Mouse (Mus musculus) layer of hippocampus, adult 18-20 months (tissue): ENCODE results near the gene Rpf1. TPM values are rescaled to one million over a fixed set of nuclear protein-coding genes. Genes with fewer than 3 reads are reported as not detected.

Experiments
- DNase-seq, 2 experiments: peaks; one replicate each; pipeline ENCODE4 v3.0.0; 2022; ENCODE audit warnings: low spot score in 2 of 2
- total RNA-seq, 2 experiments: library from RNA; stranded (reverse); gene quantifications; 2 replicates each; pipeline ENCODE4 v1.2.3; 2021

Rpf1 gene
- total RNA-seq, 2 experiments from 2014 or later, result 16.7 to 18.7 TPM

DNA sequence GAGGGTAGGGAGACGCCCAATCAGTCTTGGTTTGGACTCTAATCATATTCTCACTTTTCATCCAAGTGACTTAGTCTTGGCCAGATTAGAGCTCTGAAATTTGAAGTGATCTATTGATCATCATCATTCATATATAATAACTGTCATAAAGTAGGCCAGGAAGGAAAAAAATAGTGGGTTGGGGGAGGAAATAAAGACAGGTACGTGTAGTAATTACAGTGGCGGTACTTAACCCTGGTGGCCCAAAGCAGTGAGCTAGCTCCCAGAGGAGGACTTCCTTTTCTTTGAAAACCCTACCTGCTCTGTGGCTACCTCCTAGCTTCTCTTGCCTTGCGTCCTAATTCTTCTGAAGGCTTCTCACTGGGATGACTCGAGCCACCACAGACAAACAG, 20.4 kb downstream of the Rpf1 start:
- no peak for DNase-seq

DNA sequence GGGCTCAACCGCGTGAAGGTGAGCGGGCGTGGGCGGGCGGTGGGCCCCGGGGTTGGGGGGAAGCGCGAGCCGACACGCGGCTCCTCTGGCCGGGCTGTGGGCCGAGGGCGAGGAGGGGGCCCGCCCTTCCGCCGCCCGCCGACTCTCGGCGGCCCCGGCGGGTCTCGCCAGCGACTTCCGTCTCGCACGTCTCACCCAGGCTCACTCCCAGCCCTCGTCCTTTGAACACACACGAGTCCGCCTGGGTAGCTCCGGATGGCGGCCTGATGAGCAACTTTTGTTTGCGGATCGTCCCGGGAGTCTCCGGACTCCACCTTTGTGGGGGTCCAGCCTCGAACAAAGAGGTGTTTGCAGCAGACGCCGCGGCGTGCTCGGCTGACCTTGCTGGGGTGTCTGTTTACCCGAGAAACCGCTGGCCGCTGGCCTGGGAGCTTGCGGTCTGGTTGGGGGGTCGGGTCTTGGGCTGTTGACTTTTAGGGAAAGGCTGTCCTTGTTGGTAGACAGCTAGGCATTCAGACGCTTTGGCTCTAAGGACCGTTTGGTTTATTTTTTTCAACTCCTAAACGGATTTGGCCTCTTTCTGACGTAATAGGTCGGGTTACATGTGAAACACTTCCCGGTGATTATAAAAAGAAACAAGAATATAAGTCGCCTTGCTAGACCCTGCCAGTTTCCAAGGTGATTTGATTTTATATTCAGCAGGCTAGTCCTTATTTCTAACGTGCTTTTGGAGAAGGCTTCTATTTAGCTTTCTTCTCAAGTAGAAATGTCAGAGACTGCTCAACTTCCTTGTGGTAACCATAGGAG, 21.0 kb downstream of the Rpf1 start:
- DNase-seq, result peak in 1 of 2 experiments; percentile 19

DNA sequence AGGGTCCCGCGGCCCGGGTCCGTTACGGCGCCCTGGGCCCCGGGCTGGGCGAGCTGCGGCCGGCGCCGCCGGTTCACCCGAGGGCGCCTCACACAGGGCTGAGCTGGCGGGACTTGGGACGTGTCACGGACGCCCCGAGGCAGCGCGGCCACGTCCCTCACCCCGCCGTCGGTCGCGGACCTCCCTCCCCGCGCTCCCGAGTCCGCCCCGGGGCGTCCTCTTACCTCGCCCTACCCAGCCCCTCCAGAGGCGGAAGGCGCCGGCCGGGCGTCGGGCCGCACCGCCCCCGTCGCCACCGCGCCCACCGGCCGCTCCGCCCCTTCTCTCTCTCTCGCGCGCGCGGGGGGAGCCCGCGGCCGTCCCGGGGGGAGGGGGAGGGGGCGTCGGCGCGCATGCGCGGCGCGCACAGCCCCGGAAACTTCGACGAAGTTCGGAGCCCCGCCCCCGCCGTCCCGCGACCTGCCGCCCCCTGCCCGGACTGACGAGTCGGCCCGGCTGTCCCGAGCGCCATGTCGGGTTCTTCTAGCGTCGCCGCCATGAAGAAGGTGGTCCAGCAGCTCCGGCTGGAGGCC, 21.7 kb downstream of the Rpf1 start, which contains the start of the genes Spata1 and Gng5:
Spata1 (minus strand) TSS at position 323 of the 572 bp plus-strand sequence.
Gng5 (plus strand) TSS at position 377 of the 572 bp plus-strand sequence.
- peak; percentile 30 to 57 for DNase-seq

DNA sequence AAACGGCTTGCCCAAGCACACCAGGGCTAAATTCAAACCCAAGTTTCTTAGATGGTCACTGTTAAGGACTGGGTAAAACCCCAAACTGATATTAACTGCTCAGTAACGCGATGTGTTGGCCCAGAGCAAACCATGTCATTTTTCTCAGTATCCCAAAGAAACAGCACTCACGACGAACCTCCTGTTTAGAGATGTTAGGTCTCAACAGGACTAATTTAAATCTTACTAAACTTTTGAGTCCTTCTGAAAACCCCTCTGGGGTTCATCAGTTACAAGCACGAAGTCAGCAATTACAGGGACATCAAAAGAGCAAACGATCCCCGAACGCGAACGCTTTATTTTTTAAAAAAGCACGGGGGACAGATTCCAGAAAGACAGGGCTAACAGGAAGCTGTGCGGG, 22.2 kb downstream of the Rpf1 start:
- peak in 1 of 2 experiments; percentile 12 for DNase-seq

DNA sequence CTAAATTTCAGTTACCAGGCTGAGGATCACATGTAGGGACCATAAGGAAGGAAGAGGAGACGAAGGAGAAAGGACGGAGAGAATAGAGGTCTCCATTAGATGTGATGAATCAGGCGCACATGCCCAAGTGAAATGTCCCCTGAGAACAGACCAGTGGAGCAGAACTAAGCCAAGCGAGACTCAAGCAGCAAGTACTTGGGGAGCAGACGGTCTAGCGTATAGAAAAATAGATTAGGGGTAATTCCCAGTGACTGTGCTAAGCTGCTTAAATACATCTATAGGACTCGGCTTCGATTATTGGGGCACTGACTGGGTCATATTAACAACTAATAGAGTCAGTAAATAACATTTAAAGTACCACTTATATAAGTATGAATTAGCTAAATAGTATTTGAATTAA, 26.3 kb downstream of the Rpf1 start:
- DNase-seq, result no peak

DNA sequence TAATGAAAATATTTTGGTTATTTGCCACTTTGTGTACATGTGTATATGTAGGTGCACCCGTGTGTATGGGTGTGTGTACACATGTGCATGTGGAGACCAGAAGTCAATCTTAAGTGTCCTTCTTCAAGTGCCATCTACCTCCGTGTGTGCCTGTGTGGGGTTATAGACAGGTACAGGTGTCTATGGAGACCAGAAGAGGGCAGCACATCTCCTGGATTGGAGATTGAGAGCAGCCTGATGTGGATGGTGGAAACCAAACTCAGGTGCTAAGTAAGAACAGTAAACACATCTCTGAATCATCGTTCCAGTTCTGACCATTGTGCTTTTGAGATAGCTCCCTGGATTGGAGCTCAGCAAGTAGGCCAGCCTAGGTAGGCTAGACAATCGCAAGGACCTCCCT, 34.8 kb downstream of the Rpf1 start:
- DNase-seq, result no peak

DNA sequence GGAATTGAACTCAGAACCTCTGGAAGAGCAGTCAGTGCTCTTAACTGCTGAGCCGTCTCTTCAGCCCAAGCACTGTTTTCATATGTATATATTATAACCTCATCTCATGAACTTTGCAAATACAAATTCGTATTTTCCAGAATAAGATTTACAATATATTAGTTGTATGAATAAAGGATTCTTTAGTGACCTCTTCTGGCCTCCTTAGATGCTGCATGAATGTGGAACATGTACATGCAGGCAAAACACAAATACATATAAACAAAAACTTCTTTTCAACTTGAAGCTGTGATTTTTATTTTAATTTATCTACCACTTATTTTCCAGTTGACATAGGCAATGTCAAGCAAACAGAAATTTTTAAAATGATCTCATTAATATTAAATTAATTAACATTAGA, 39.2 kb downstream of the Rpf1 start:
- no peak for DNase-seq

DNA sequence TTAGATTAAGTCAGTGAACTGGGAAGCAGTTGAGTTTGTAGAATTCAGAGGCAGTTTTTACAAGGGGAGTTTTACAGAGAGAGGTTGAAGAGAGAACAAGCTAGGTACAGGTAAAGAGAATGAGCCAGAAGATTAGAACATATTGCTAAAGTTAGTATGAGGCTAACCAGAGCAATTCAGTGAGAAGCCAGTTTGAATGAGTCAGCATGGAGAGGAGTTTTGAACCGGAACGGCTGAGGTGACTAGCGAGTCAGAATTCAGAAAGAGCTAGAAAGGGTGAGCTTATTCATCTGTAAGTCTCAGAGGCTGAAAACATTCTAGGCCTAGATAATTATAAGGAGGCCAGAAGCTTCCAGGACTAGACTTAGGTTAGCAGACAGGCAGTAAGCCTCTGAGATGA, 46.8 kb downstream of the Rpf1 start:
- DNase-seq, result no peak

DNA sequence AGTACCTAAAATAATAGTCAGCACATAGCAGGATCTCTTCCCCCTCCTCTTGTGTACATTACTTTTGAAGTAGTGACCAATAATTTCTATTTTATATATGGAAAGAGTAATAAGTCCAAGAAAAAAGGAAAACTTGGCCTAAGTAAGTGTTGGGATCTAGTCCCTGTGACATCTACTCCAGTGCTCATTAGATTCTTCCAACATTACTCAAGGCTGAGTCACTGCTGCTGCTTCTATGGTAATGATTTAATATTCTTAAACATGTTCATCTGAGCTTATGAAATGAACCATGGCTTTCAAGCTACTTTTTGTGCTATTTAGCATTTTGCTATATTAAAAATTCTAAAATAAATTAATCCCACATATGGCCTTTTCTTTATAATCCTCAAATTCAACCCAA, 47.5 kb downstream of the Rpf1 start:
- DNase-seq, result no peak

DNA sequence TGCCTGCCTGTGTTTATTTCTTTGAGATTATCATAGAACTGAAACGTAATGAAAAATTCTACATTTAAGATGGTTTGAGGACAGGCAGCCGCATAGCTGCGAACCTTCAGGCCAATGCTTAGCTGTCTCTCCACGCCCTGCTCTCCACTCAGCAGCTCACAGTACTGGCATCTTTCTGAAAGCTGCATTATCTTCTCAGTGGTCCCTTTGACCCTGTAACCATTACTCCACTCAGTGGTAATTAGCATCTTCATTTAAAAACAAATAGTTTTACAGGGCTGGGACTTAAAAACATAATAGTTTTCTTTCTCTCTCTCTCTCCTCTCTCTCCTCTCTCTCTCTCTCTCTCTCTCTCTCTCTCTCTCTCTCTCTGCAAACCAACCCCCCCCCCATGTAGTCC, 48.6 kb downstream of the Rpf1 start:
- DNase-seq, result no peak

DNA sequence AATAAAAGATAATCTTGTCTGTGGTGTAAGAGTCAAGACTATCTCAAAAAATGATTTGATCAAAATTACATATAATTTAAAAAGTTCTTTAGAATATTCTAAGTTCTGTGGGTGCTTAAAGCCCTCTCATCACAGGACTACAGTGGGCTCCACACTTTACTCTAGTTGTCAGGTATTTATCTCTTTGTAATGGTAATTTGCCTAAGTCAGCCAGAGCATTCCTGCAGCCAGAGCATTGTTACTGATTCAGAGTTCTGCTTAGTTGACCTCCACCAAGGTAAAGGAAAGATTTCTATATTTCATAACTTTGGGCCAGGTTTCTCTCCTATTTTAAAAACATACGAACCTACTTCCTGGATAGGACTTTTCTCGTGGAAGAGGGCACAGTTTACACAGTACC, 52.0 kb downstream of the Rpf1 start:
- DNase-seq, result no peak

DNA sequence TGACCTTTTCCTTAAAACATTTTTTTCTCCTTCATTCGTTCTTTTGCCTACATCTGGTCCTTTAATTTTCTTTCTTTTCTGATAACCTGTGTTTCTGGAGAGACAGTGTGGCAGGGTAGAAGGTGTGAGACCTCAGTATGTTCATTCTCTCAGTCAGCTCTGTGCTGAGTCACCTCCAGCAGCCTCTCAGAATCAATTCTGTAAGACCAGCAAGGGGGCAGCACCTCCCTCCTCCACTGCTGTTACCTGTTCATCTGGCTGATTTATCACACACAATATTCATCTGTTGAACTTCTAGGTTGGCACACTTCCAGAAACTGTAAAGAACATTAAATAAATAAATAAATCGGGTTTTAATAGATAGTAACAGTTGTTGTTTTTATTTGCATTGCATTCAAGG, 58.3 kb downstream of the Rpf1 start:
- DNase-seq, result no peak

Other genes with a start within 250 kb of the Rpf1 start
- 100 to 1,000 TPM in 1 of 2 experiments, 10 to 100 TPM in 1; 97.4 to 105 TPM for gene Ssx2ip, start 116.8 kb downstream of the Rpf1 start, total RNA-seq
- gene Ctbs, start 71.6 kb downstream of the Rpf1 start, total RNA-seq, result 1 to 10 TPM; 5.9 to 7.7 TPM
- gene Spata1, start 21.7 kb downstream of the Rpf1 start, total RNA-seq, result 1 to 10 TPM; 2.1 to 3.2 TPM
- gene Gng5, start 21.6 kb downstream of the Rpf1 start, total RNA-seq, result 10 to 100 TPM; 40.1 to 45.0 TPM
- under 1 TPM in 1 of 2 experiments, not detected in 1; 0.45 TPM for gene Uox, start 49.0 kb upstream of the Rpf1 start, total RNA-seq
- not detected for gene Dnase2b, start 94.2 kb upstream of the Rpf1 start, total RNA-seq
- gene 4930503B20Rik, start 129.9 kb upstream of the Rpf1 start, total RNA-seq, result not detected
- gene Samd13, start 164.2 kb upstream of the Rpf1 start, total RNA-seq, result not detected